Mouse (Mus musculus): ENCODE measurements around the gene Casc3.

GRCm38 (mm10) chr11:98764091-98764490, 40.6 kb upstream of the Casc3 start:
- TF ChIP-seq GATA1 (IDR thresholded peaks at IDR 0.05; ENCODE audit: low read length) = no peak
- no peak for TF ChIP-seq TAL1 (IDR thresholded peaks at IDR 0.05; ENCODE audit: low read length)
